Mouse (Mus musculus) adrenal gland, postnatal 36 days (tissue): ENCODE measurements at regions not wholly inside any gene's neighbourhood (a gene's known extent, or its start where the extent isn't known, plus 50 kb on each side); places are given as distances from the start of the nearest gene placed in this dataset.

Experiments used
- DNase-seq, 2 experiments: peaks; one replicate each; pipeline ENCODE4 v3.0.0; 2021; ENCODE audit warnings: mixed read lengths in 1 of 2

DNA sequence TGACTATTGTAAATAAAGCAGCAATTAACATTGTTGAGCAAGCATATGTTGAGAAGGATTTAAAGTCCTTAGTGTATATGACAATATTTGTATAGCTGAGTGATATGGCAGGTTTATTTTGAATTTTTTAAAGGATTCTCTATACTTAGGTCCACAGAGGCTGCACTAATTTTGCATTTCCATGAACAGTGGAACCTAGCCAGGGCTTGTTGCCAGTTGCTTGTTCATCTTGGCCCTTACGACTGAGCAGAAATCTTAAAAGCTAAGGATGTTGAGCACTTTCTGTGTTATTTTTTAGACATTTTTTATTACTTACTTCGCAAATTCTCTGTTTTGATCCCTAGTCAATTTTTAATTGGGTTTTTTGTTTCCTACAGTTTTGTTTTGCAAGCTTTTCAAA, 417.8 kb downstream of the Cdh7 start:
- DNase-seq, result no peak

DNA sequence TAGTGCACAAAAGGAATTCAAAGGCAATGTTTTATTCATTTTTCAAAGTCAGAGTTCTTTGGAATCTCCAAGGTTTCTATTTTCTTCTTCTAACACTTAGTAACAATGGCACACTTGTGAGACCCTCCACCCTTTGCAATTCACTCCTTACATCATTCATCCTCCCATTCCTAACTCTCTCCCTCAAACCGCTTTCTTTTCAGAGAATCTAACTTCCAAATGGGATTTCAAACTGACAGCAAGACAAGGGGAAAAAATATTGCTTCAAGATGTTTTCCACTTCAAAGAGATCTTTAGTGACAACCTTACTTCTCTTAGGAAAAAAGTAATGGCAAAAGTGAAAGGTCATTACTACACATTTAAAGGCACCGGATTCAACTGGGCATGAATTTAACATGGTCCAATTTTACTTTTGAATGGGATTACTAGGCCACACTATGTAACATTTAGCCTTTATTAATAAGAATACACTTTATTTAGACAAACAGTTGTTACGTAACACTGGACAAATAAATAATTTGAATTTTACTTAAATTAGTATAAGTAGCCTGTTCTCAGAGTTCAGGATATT, 465.6 kb downstream of the Cdh7 start:
- DNase-seq, result no peak

DNA sequence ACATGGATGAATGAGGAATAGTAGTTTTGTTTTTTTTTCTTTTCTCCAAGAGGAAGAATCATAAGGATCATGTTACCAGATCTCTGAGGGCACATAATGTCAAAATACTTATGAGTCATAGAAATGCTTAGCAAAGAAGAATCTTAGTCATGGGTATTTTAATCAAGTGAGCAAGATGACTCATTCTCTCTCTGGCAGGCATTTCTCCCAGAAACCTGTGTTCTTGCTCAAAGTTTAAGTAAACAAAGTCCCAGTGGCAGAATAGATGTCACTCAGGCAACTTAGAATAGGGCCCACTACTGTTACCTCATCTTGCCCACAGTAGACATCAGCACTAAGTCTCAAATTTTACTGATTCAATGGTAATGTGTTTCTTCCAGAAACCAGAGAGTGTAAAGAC, 493.9 kb downstream of the Cdh19 start:
- peak in 1 of 2 experiments; percentile 1 for DNase-seq

DNA sequence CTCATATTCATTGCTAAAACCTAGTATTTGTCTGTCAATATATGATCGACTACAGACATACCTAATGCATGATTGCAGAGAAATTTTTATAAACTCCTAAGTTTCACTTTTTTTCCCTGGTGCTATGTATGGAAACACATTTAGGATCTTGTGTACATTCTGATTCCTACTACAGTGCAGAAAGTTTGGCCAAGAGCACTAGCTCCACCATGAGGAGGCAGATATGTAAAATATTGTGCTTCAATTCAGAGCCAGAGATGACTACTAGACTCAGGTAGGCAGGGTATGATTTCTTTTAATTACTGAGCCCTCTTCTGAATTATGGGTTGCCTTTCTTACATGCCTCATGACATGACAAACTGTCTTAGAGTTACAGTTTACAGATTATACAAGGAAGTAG, 488.0 kb downstream of the Cdh19 start:
- no peak for DNase-seq
